Mouse (Mus musculus): ENCODE results near the gene Cyp11a1.
A peak's percentile ranks its signal among the peaks of the same experiment; 100 is the strongest.

The Cyp11a1 gene

DNA sequence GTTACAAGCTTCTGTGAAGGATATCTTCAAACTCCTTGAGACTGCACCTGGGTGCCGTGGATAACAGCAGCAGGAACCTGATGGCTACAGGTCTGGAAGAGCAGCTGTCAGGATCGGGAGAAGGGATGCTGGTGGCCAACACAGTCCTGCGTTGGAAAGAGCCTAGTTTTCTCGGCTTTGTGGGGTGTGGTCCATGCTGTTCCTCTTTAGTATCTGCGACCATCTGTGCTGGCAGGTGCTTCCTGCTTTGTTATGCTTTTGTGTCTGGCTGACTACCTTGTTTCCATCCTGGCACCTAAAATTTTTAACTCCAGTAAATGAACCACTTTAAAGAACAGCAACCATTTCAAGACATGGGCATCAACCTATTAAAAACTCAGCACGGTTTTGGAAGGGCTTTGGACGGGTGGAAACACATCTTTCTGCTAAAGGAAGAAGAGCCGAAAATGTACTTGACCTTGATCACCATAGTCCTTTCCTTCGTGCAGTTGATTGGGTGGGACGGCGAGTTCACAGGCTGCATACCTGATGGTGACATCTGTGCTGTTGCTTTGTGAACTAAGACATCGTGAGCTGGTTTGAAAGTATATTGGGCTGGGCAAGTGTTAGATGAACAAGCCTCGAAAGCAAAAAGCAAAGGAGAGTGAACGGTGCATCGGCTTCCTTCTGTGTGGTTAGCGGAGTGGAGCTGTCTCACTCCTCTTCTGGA is at the start of gene Cyp11a1:
Gene Cyp11a1, plus strand, starts transcription at position 659 of the 709 bp plus-strand sequence.
- peak in 1 of 2 experiments; percentile 21 for DNase-seq

GRCm38 (mm10) chr9:57956838-57957236 is 49.4 kb upstream of the Cyp11a1 start:
- DNase-seq, result peak; percentile 59 to 84

- no peak for DNase-seq
Observed at GRCm38 (mm10) chr9:57958615-57959014, 47.6 kb upstream of the Cyp11a1 start.

DNA sequence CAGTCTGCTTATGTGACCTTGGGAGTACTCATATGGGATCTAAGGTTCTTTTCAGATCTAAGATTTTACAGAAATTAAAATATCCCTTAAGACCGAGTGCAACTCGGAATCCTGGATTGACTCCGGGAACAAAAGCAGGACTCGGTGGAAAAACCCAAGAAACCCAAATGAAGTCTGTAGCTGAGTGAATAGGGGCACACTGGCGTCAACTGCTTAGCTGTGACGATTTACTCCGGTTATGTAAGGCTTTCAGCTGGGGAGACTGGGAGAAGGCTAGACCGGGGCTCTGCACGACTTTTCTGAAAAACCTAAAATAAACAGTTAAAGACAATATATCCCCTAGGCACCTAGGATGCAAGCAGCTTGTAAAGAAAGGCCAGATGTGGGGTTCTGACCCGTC is 46.8 kb upstream of the Cyp11a1 start:
- DNase-seq, result no peak

GRCm38 (mm10) chr9:57959886-57960866 is 46.0 kb upstream of the Cyp11a1 start:
- DNase-seq, result no peak

- DNase-seq, result no peak
Observed at GRCm38 (mm10) chr9:57961226-57961625, 45.0 kb upstream of the Cyp11a1 start.

DNA sequence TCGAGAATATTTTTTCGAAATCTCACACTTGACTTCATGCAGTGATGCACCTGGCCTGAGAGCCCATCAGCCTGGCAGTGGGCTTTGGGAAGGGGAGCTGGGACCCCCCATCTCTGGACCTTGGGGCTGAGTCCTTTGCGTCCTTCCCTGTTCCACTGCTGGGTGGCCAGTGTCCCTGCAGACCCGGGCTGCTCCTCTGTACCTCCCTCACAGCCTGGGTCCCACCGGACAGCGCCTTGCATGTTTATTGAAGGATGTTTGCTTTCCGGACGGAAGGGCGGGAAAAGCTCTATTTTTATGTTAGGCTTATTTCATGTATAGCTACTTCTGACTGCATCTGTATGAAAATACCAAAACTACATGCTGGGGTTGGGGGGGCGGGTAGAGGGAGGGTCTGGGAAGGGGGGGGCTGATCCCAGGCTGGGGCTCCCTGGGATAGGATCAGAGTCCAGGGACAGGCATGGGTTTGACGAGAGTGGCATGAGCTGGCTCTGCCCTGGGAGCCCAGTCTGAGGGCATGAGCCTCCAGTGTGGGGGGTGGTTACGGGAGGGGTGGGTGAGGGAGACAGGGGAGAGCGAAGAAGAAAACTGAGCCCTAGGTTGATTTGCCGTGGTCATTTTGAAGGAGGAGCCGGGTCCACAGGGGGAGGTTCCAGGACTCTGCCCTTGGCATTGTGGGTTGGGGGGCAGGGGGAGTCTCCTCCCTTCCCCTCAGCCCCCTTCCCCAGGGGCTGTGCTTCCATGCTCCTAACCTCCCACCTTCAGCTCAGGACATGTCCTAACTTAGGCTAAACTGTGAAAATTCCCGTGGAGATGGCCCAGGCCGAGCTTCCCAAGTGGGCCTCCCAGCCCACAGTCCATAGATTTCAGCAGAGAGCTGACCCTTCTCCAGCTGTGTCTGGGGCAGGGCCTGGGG is 44.1 kb upstream of the Cyp11a1 start:
- DNase-seq, result no peak

DNA sequence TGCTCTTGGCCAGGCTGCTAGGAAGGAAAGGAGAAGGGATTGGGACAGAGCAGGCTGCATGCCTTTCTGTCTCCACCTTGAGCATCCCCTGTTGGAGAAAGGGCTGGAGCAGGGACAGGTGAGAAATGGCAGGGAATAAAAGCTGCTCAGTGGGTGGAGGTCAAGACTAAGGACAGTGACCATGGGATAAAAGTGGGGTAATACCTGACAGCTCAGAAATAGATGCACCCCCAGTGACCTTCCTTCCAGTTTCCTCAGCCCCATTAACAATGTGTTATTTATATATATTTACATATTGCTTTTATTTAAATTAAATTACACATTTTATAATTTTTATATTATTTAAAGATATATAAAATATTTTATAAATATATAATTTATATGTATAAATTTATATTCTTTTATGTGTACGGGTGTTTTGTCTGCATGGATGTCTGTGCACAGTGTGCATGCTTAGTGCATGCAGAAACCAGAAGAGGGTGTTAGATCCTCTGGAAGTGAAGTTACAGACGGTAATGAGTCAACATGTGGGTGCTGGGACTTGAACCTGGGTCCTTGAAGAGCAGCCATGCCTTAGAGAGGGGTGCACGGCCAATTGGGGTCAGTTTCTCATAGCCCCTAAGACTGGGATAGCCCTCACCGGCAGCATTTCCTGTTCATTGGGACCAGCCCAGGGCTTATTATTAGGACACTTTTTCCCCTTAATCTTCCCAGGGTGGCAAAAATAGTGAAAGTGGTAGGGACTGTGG is 42.8 kb upstream of the Cyp11a1 start:
- DNase-seq, result no peak

DNA sequence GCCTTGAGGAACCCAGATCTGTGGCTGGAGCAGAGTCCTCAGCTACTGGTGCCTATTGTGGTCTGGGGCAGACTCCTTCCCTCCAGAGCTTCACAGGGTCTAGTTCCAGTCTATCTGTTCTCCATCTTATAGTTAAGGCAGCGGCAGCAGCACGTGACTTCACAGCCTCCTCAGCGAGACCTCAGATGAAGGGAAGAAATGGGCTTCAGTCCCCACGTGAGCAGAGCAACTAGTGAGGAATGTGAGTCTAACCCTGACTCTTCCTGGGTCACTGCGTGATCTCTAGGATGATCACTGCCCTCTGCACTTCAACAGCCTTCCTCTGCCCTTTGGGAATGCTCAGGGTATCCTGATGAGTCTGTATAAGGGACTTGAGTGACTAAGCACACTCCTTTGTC is 42.2 kb upstream of the Cyp11a1 start:
- no peak for DNase-seq

DNA sequence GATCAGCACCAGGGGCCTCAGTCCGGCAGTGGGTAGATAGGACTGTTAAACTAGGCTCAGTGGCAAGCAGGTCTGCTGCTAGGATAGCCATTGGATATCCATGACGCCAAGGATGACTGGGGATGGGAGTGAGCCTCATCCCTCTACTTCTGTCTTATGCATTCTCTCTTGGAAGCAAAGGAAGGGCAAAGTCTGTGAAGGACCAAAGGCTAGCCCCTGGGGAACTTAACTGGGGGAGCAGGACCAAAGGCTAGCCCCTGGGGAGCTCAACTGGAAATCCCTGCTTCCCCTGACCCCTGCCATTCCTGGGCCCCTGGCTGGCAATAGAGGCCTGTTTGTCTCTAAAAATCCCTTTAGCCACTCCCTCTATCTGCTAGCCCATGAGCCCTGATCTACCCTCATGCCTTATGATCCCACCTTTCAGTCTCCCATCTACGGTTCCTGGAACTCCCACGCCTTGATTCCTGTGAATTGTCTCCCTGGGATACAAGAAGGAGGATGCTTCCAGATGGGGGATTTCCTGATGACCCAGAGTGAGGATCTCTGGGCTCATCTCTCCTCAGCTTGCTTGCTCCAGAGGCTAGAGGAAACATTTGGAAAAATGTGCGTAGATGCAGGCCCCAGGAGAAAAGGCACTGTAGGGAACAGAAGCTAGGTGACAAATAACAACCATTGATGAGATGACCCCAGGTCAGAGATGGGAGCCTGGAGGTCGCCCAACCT is 41.5 kb upstream of the Cyp11a1 start:
- DNase-seq, result no peak

GRCm38 (mm10) chr9:57965281-57966185 is 40.7 kb upstream of the Cyp11a1 start:
- DNase-seq, result no peak

GRCm38 (mm10) chr9:57967237-57967960 is 38.8 kb upstream of the Cyp11a1 start:
- no peak for DNase-seq

DNA sequence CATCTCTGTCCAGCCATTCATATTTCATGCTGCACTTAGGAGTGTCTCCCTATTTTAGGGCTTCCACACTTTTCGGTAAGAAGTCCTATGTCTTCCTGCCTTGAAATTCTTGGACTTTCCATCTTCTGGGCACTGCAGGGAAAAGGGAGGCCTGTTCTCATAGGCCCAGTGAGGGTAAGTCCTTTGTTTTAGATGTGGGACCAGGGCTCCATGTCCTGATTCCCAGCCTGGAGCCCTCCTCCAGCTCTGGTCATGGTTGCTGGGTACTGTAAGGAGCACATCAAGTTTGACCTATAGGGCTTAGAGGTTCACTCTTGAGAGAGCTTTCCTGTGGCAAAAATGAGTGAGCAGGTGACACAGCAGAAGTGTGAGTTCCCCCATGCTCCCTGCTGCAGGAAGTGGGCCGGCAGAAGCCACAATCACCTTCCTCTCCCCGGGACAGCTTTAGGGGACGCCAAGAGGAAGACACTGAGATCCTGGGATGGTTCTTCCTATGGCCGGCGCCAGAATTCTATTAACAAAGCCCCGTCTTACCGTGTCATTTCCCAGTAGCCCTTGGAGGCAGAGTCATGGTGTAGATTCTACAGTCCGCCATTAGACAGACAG is 37.9 kb upstream of the Cyp11a1 start:
- peak; percentile 54 to 75 for DNase-seq

DNA sequence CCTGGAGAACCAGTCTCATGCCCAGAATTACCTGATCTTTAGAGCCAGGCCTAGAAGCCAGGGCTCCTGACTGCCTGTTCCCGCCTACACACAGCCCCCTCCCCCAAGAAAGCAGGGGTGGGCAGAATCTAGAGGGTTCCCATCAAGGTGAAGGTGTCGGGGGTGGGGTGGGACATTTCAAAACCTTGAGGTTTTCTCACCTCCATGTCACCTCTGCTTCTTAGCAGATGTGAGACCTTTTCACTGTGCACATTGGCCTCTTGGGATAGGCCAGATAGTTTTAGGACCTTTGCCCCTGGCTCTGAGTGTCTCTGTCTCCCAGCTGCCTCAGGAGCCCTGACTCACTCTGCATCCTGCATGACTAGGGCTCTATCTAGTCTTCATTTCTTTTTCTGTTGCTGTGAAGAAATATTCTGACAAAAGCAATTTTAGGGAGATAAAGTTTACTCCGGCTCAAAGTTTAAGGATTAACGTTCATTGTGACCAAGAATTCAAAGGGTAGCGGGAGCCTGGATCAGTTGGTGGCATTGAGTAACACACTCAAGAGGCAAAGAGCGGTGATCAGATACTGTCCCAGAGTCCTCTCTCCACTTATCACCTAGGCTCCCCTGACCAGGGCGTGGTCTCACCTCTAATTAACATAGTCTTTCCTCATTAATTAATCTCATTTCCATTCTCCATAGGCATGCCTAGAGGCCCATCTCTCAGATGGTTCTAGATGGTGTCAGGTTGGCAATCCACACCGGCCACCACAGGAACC is 37.2 kb upstream of the Cyp11a1 start:
- no peak for DNase-seq

GRCm38 (mm10) chr9:57969736-57970495 is 36.3 kb upstream of the Cyp11a1 start:
- no peak for DNase-seq

DNA sequence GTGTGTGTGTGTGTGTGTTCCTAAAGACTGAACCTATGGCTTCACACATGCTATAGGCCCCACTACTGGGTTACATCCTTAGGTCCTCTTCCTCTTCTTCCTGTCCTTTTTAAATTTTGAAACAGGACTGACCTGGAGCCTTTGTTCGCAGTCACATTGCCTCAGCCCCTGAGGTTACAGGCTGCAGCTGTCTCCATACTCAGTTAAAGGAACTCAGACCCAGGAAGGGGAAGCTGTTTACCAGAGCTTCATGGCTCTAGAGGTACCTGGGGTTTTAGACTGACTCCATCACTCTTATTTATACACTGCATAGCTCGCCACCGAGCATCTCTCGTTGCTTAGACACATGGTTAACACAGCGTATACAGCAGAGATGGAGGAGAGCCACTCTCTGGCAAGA is 34.8 kb upstream of the Cyp11a1 start:
- no peak for DNase-seq

DNA sequence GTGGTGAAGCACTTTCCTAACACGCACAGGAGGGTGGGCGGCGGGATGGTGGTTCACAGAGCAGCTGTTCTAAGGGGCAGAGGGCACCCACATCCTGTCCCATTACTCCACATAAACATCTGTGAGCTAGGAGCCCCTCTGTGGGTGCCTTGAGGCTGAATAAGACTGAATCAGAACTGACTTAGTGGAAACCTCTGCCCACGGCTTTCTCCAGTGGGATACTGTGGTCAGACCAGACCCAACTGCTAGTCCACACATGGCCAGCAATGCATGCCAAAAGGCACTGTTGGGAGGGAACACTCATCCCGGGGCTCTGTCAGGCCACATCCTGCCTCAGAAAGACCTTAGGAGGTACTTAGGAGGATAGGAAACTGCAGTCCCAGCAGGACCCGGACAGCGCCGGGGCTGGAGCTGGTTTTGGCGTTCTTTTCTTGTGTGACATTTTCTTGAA is 34.0 kb upstream of the Cyp11a1 start:
- peak; percentile 77 to 88 for DNase-seq
